Mouse (Mus musculus) forebrain, embryonic 15.5 days (tissue): ENCODE measurements around the gene Bbs9. TPM values are rescaled to one million over a fixed set of nuclear protein-coding genes. Genes with fewer than 3 reads are reported as not detected.

Experiments used
- ATAC-seq: fragments of 200-750 bp; cut with Nextera tagmentation; replicated peaks from 2 replicates; pipeline ENCODE4 v1.8.0; 2017; ENCODE audit warnings: mild to moderate bottlenecking, moderate TSS enrichment, moderate library complexity
- H3K27ac ChIP-seq: fragments of 300-500 bp; sonication (generic); replicated peaks from 2 replicates; pipeline ENCODE4 v1.5.1; 2015; ENCODE audit warnings: mild to moderate bottlenecking, inconsistent platforms
- H3K27me3 ChIP-seq: fragments of 300-500 bp; sonication (generic); 2 replicates; pipeline ENCODE4 v1.6.1; 2015; ENCODE audit warnings: inconsistent platforms
- H3K36me3 ChIP-seq: fragments of 300-500 bp; sonication (generic); 2 replicates; pipeline ENCODE4 v1.6.1; 2015; ENCODE audit warnings: mild to moderate bottlenecking, inconsistent platforms
- H3K4me1 ChIP-seq: fragments of 300-500 bp; sonication (generic); 2 replicates; pipeline ENCODE4 v1.6.1; 2015; ENCODE audit warnings: inconsistent platforms
- H3K4me2 ChIP-seq: fragments of 300-500 bp; sonication (generic); replicated peaks from 2 replicates; pipeline ENCODE4 v1.6.1; 2015; ENCODE audit warnings: mild to moderate bottlenecking, inconsistent platforms
- H3K4me3 ChIP-seq: fragments of 300-500 bp; sonication (generic); 2 replicates; pipeline ENCODE4 v1.5.1; 2015; ENCODE audit warnings: mild to moderate bottlenecking, inconsistent platforms
- H3K9ac ChIP-seq: fragments of 300-500 bp; sonication (generic); replicated peaks from 2 replicates; pipeline ENCODE4 v1.6.1; 2015; ENCODE audit warnings: mild to moderate bottlenecking, inconsistent platforms
- H3K9me3 ChIP-seq: fragments of 300-500 bp; sonication (generic); 2 replicates; pipeline ENCODE4 v1.6.1; 2016; ENCODE audit warnings: inconsistent platforms
- WGBS: fragments of 180-500 bp; shearing (Covaris S2); methylation state at CpG from one replicate; pipeline ENCODE4 v1.1.7; 2015; ENCODE audit warnings: mixed read lengths; 5-methylcytosine and 5-hydroxymethylcytosine counted together
- polyA plus RNA-seq: library from polyadenylated mRNA; unstranded; fragments of >200 nt; fragmentation: Nextera tagmentation; extraction: Ambion mirVana; gene quantifications from 2 replicates; pipeline ENCODE4 v1.2.1, GENCODE M21; 2015

Gene Bbs9
- polyA plus RNA-seq, 1 experiment from 2014 or later = 20.8 TPM

- H3K4me2 ChIP-seq = no peak overlapping the region
- H3K9ac ChIP-seq = no peak overlapping the region
- H3K27me3 ChIP-seq = no peaks in the 10 kb centered on the region
- no peak overlapping the region for H3K27ac ChIP-seq
- 92% methylated on average over 4 of the region's 4 CpGs for WGBS
- no peaks in the 10 kb centered on the region for H3K36me3 ChIP-seq
- no peak overlapping the region for H3K4me3 ChIP-seq
- ATAC-seq = no peak
- no peaks in the 10 kb centered on the region for H3K4me1 ChIP-seq
- no peaks in the 10 kb centered on the region for H3K9me3 ChIP-seq
These were observed 39.6 kb downstream of the Bbs9 start for GRCm38 (mm10) chr9:22515076-22515475.

- Histone ChIP-seq H3K36me3 (no peaks in the 10 kb centered on the region), H3K27ac (no peak overlapping the region), H3K9me3 (no peaks in the 10 kb centered on the region), H3K4me1 (no peaks in the 10 kb centered on the region), H3K9ac (no peak overlapping the region), H3K4me3 (no peak overlapping the region), H3K27me3 (no peaks in the 10 kb centered on the region), H3K4me2 (no peak overlapping the region)
- ATAC-seq = 0 out of 2 replicates have a peak, but pooled peaks have one; percentile 71
- WGBS = 96% methylated on average over 3 of the region's 3 CpGs
These were observed 43.0 kb downstream of the Bbs9 start for GRCm38 (mm10) chr9:22518394-22519041.

- 94% methylated on average over 1 of the region's 1 CpGs for WGBS
- ATAC-seq = no peak
- Histone ChIP-seq H3K9me3 (no peaks in the 10 kb centered on the region), H3K9ac (no peak overlapping the region), H3K27me3 (no peaks in the 10 kb centered on the region), H3K36me3 (no peaks in the 10 kb centered on the region), H3K4me3 (no peak overlapping the region), H3K4me1 (no peaks in the 10 kb centered on the region), H3K27ac (no peak overlapping the region), H3K4me2 (no peak overlapping the region)
These were observed 47.9 kb downstream of the Bbs9 start for GRCm38 (mm10) chr9:22523460-22523859.

- H3K36me3 ChIP-seq = no peaks in the 10 kb centered on the region
- H3K27ac ChIP-seq = no peak overlapping the region
- no peak overlapping the region for H3K9ac ChIP-seq
- no peak for ATAC-seq
- WGBS = 91% methylated on average over 3 of the region's 3 CpGs
- no peaks in the 10 kb centered on the region for H3K27me3 ChIP-seq
- no peak overlapping the region for H3K4me3 ChIP-seq
- H3K4me1 ChIP-seq = no peaks in the 10 kb centered on the region
- H3K9me3 ChIP-seq = no peaks in the 10 kb centered on the region
- no peak overlapping the region for H3K4me2 ChIP-seq
These were observed 55.4 kb downstream of the Bbs9 start for GRCm38 (mm10) chr9:22530734-22531489.

GRCm38 (mm10) chr9:22532112-22532511, 56.6 kb downstream of the Bbs9 start:
- Histone ChIP-seq H3K9me3 (no peaks in the 10 kb centered on the region), H3K27me3 (no peaks in the 10 kb centered on the region), H3K36me3 (no peaks in the 10 kb centered on the region)

GRCm38 (mm10) chr9:22532810-22533447, 57.4 kb downstream of the Bbs9 start:
- H3K4me2 ChIP-seq = no peak overlapping the region
- H3K9ac ChIP-seq = no peak overlapping the region
- no peaks in the 10 kb centered on the region for H3K27me3 ChIP-seq
- no peak overlapping the region for H3K27ac ChIP-seq
- no peak overlapping the region for H3K4me3 ChIP-seq
- peak; percentile 91 for ATAC-seq
- WGBS = 50% methylated on average over 9 of the region's 9 CpGs
- H3K4me1 ChIP-seq = no peaks in the 10 kb centered on the region
- no peaks in the 10 kb centered on the region for H3K9me3 ChIP-seq
- no peaks in the 10 kb centered on the region for H3K36me3 ChIP-seq

More at GRCm38 (mm10) chr9:22532112-22532511, 56.6 kb downstream of the Bbs9 start:
- no peak for ATAC-seq
- H3K4me3 ChIP-seq = no peak overlapping the region
- H3K4me2 ChIP-seq = no peak overlapping the region
- no peaks in the 10 kb centered on the region for H3K4me1 ChIP-seq
- H3K9ac ChIP-seq = no peak overlapping the region
- H3K27ac ChIP-seq = no peak overlapping the region
- 81% methylated on average over 5 of the region's 5 CpGs for WGBS

- Histone ChIP-seq H3K9ac (no peak overlapping the region), H3K4me2 (no peak overlapping the region), H3K4me1 (no peaks in the 10 kb centered on the region; the same call in 1 of the 2 replicates), H3K27me3 (no peaks in the 10 kb centered on the region), H3K36me3 (no peaks in the 10 kb centered on the region), H3K9me3 (no peaks in the 10 kb centered on the region), H3K27ac (no peak overlapping the region), H3K4me3 (no peak overlapping the region)
- no peak for ATAC-seq
- WGBS = 93% methylated on average over 11 of the region's 11 CpGs
These were observed 62.4 kb downstream of the Bbs9 start for GRCm38 (mm10) chr9:22537767-22538373.

GRCm38 (mm10) chr9:22539546-22539945, 64.0 kb downstream of the Bbs9 start:
- Histone ChIP-seq H3K36me3 (no peaks in the 10 kb centered on the region), H3K9me3 (no peaks in the 10 kb centered on the region), H3K4me1 (peaks cover 2% of the 10 kb centered on the region; the same call in 1 of the 2 replicates), H3K9ac (no peak overlapping the region), H3K4me2 (no peak overlapping the region), H3K4me3 (no peak overlapping the region), H3K27ac (no peak overlapping the region), H3K27me3 (no peaks in the 10 kb centered on the region)
- no peak for ATAC-seq
- WGBS = 90% methylated on average over 4 of the region's 4 CpGs

- WGBS = 79% methylated on average over 10 of the region's 10 CpGs
- no peaks in the 10 kb centered on the region for H3K9me3 ChIP-seq
- ATAC-seq = no peak
These were observed 65.6 kb downstream of the Bbs9 start for GRCm38 (mm10) chr9:22541130-22541529.

GRCm38 (mm10) chr9:22543467-22543866, 68.0 kb downstream of the Bbs9 start:
- ATAC-seq = no peak
- no peaks in the 10 kb centered on the region for H3K27me3 ChIP-seq
- H3K9ac ChIP-seq = no peak overlapping the region
- H3K4me3 ChIP-seq = no peak overlapping the region
- no peaks in the 10 kb centered on the region for H3K36me3 ChIP-seq
- H3K4me1 ChIP-seq = peaks cover 2% of the 10 kb centered on the region; the same call in 1 of the 2 replicates
- H3K27ac ChIP-seq = no peak overlapping the region
- 29% methylated on average over 5 of the region's 5 CpGs for WGBS
- no peak overlapping the region for H3K4me2 ChIP-seq
- no peaks in the 10 kb centered on the region for H3K9me3 ChIP-seq

More at GRCm38 (mm10) chr9:22541130-22541529, 65.6 kb downstream of the Bbs9 start:
- H3K27ac ChIP-seq = no peak overlapping the region
- 0 out of 2 replicates have a peak overlapping the region, but pooled peaks have one; percentile 13 for H3K9ac ChIP-seq
- H3K4me2 ChIP-seq = no peak overlapping the region
- H3K36me3 ChIP-seq = no peaks in the 10 kb centered on the region
- H3K27me3 ChIP-seq = no peaks in the 10 kb centered on the region
- H3K4me1 ChIP-seq = peaks cover 2% of the 10 kb centered on the region; the same call in 1 of the 2 replicates
- H3K4me3 ChIP-seq = no peak overlapping the region

GRCm38 (mm10) chr9:22544349-22545341, 69.1 kb downstream of the Bbs9 start:
- H3K36me3 ChIP-seq = no peaks in the 10 kb centered on the region
- H3K27me3 ChIP-seq = no peaks in the 10 kb centered on the region
- WGBS = 29% methylated on average over 9 of the region's 9 CpGs
- ATAC-seq = 0 out of 2 replicates have a peak, but pooled peaks have one; percentile 11
- no peak overlapping the region for H3K4me2 ChIP-seq
- no peak overlapping the region for H3K9ac ChIP-seq
- H3K4me1 ChIP-seq = peaks cover 2% of the 10 kb centered on the region; the same call in 1 of the 2 replicates
- no peak overlapping the region for H3K27ac ChIP-seq
- no peak overlapping the region for H3K4me3 ChIP-seq
- H3K9me3 ChIP-seq = no peaks in the 10 kb centered on the region
